Mouse (Mus musculus) intestine, postnatal 0 days (tissue): ENCODE measurements around the gene Tead2. TPM values are rescaled to one million over a fixed set of nuclear protein-coding genes. Genes with fewer than 3 reads are reported as not detected.

ENCODE experiments used
- ATAC-seq: fragments of 200-750 bp; cut with Nextera tagmentation; 2 replicates; pipeline ENCODE4 v1.8.0; 2017; ENCODE audit warnings: mild to moderate bottlenecking, moderate TSS enrichment, moderate library complexity
- H3K27ac ChIP-seq: fragments of 300-500 bp; sonication (generic); 2 replicates; pipeline ENCODE4 v1.5.1; 2014; ENCODE audit warnings: mild to moderate bottlenecking, low read depth, low read length, moderate library complexity
- H3K27me3 ChIP-seq: fragments of 300-500 bp; sonication (generic); replicated peaks from 2 replicates; pipeline ENCODE4 v1.6.1; 2014; ENCODE audit warnings: low read length, mixed read lengths; ENCODE audit not compliant: control insufficient read depth, insufficient read depth
- H3K36me3 ChIP-seq: fragments of 300-500 bp; sonication (generic); 2 replicates; pipeline ENCODE4 v1.6.1; 2014; ENCODE audit warnings: mild to moderate bottlenecking, moderate library complexity; ENCODE audit not compliant: control insufficient read depth, insufficient read depth
- H3K4me1 ChIP-seq: fragments of 300-500 bp; sonication (generic); replicated peaks from 2 replicates; pipeline ENCODE4 v1.6.1; 2014; ENCODE audit warnings: antibody characterized with exemption, low read length, mixed read lengths; ENCODE audit not compliant: control insufficient read depth, insufficient read depth
- H3K4me2 ChIP-seq: fragments of 300-500 bp; sonication (generic); replicated peaks from 2 replicates; pipeline ENCODE4 v1.6.1; 2014; ENCODE audit warnings: low read depth, mild to moderate bottlenecking, moderate library complexity
- H3K4me3 ChIP-seq: fragments of 300-500 bp; sonication (generic); 2 replicates; pipeline ENCODE4 v1.5.1; 2014; ENCODE audit warnings: low read depth, low read length
- H3K9ac ChIP-seq: fragments of 300-500 bp; sonication (generic); 2 replicates; pipeline ENCODE4 v1.6.1; 2014; ENCODE audit warnings: mild to moderate bottlenecking, low read depth, low read length
- H3K9me3 ChIP-seq: fragments of 300-500 bp; sonication (generic); 2 replicates; pipeline ENCODE4 v1.6.1; 2016; ENCODE audit warnings: mixed run types; ENCODE audit not compliant: control insufficient read depth
- CTCF ChIP-seq: sonication (generic); IDR thresholded peaks from 2 replicates; pipeline ENCODE4 v1.5.1; 2016; ENCODE audit warnings: low read depth, mild to moderate bottlenecking, control low read depth, antibody characterized with exemption, moderate library complexity
- WGBS: fragments of 180-500 bp; shearing (Covaris S2); extraction: QIAGEN DNeasy Blood & Tissue Kit; methylation state at CpG from one replicate; pipeline ENCODE4 v1.1.7; 2014; 5-methylcytosine and 5-hydroxymethylcytosine counted together
- polyA plus RNA-seq: library from polyadenylated mRNA; unstranded; fragments of >200 nt; fragmentation: Nextera tagmentation; extraction: Ambion mirVana; gene quantifications from 2 replicates; pipeline ENCODE4 v1.2.1, GENCODE M21; 2015

Tead2 gene
- polyA plus RNA-seq, 1 experiment from 2014 or later = 20.8 TPM

DNA sequence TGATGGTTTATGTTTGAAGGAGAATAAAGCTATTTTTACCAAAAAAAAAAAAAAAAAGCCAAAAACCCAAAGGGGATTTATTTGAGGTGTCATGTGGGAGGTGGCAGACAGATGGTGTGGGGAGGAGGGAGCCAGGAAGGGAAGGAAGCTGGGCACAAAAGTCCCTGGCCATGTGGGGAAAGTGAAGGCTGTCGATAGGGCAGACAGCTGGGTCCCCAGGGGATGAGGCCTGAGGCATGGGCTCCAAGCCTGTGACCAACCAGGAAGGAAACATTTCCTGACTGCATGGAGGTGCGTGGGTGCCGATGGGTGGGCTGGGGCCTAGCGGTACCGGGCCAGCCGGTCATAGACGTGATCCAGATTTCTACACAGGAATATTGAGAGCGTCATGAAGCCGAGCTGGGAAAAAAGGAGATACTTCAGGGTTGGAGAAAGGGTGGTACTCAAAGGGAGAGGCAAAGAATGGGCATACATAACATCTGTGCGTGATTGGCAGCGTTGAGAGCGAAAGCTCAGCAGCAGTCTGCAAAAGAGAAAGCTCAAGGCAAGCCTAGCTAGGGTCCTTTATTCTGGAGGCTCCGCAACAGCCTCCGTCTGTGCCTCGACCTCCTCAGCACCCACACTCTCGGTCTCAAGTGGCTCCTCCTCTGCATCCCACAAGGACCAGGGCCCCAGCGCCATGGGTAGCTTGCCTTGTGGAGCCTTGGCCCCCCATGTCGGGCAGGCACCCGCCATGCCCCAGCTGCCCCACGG lies 18.2 kb downstream of the Tead2 start:
- H3K36me3 ChIP-seq = peaks cover 16% of the 10 kb centered on the region; the same call in 1 of the 2 replicates
- ATAC-seq = no peak
- 46% methylated on average over 20 of the region's 20 CpGs for WGBS
- H3K4me1 ChIP-seq = peaks cover 8% of the 10 kb centered on the region
- H3K9me3 ChIP-seq = no peaks in the 10 kb centered on the region
- no peak for TF ChIP-seq CTCF
- peak overlapping the region; percentile 57 for H3K4me2 ChIP-seq
- no peak overlapping the region for H3K27ac ChIP-seq
- no peak overlapping the region for H3K9ac ChIP-seq
- no peak overlapping the region for H3K4me3 ChIP-seq
- no peaks in the 10 kb centered on the region for H3K27me3 ChIP-seq

DNA sequence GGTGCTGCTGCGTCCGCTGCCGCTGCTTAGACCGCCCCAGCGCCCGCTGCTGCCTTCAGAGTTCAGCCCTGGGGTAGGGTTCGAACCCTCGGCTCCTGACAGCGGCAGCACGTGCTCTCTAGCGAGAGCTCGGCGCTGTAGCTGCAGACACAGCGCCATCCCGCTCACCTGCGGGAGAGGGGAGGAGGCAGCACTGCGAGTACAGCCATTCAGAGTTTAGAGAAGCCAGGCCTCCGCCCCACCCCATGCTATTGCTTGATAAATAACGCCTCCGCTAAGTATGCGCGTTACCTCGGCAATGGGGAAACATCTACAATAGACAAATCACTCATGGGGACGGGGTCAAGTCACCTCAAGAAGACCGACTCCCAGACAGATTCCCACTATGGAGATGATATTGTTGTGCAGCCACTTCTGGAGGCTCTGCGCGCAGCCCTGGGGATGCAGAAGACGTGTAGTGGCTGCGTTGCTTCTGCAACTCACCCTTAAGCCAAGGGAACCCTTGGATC lies 18.8 kb downstream of the Tead2 start:
- peak; percentile 43; the same call in 1 of the 2 replicates for ATAC-seq
- H3K36me3 ChIP-seq = peaks cover 15% of the 10 kb centered on the region; the same call in 1 of the 2 replicates
- 14% methylated on average over 29 of the region's 29 CpGs for WGBS
- H3K9ac ChIP-seq = no peak overlapping the region
- no peaks in the 10 kb centered on the region for H3K27me3 ChIP-seq
- H3K9me3 ChIP-seq = no peaks in the 10 kb centered on the region
- H3K4me2 ChIP-seq = peak overlapping the region; percentile 57
- peaks cover 8% of the 10 kb centered on the region for H3K4me1 ChIP-seq
- H3K4me3 ChIP-seq = no peak overlapping the region; the same call in 1 of the 2 replicates
- TF ChIP-seq CTCF = peak; percentile 27
- H3K27ac ChIP-seq = no peak overlapping the region

DNA sequence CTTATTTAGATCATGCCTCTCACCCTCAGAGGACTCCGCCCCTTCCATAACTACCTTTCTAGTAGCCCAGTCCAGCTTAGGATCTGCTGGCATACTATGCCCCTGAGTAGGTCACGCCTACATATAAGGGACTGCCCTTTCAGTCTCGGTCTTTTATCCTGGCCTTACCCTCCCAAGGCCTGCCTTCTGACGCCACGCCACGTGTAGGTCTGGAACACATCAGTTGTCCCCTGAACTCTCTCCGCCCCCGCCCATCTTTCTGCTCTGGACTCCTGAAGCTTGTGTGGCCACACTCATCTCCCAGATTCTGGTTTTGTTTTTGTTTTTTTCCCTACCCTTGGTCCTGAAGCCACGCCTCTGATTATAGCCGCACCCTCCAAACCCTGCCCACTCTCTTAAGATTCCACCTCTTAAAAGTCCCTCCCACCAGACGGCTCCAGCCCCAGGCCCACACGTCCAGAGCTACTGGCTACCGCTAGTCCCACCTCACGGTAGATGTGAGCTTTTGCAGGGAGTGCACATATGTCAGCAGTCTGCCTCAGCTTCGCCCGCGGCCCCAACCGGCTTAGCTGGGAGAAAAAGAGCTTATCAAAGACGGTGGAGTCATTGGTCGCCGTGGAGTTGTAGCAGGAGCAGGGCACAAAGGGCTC lies 19.5 kb downstream of the Tead2 start:
- Histone ChIP-seq H3K9ac (no peak overlapping the region), H3K27ac (no peak overlapping the region), H3K9me3 (no peaks in the 10 kb centered on the region), H3K27me3 (no peaks in the 10 kb centered on the region), H3K36me3 (peaks cover 11% of the 10 kb centered on the region; the same call in 1 of the 2 replicates), H3K4me3 (peak overlapping the region; percentile 20; the same call in 1 of the 2 replicates), H3K4me2 (peak overlapping the region; percentile 57), H3K4me1 (peaks cover 8% of the 10 kb centered on the region)
- peak; percentile 39 for ATAC-seq
- TF ChIP-seq CTCF = 0 out of 2 replicates have a peak, but pooled peaks have one; percentile 13
- WGBS = 11% methylated on average over 21 of the region's 21 CpGs

DNA sequence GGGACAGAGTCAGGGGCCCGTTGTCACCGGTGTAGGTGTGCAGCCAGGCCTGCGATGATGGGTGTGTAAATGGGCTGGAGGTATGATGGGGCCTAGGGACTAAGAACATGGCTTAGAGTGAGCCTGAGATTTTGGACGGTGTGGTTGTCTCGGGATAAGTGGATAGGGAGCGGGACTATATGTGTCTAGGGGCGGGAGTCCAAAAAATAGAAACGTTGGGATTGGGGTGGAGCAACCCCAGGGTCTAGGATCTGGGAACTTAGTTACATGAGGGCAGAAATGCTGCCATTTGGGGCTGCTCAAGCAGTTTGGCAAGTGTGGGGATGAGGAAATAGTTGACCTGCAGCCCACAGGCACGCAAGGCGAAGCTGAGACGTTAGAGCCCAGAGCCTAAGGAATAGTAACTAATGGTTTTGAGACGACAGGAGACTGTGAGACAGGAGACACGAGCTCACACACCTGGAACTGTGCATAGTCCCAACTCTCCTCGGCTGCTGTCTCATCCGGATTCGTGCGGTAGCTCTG lies 20.2 kb downstream of the Tead2 start:
- peaks cover 11% of the 10 kb centered on the region; the same call in 1 of the 2 replicates for H3K36me3 ChIP-seq
- no peaks in the 10 kb centered on the region for H3K27me3 ChIP-seq
- peaks cover 8% of the 10 kb centered on the region for H3K4me1 ChIP-seq
- WGBS = 49% methylated on average over 17 of the region's 17 CpGs
- no peak overlapping the region for H3K27ac ChIP-seq
- ATAC-seq = 0 out of 2 replicates have a peak, but pooled peaks have one; percentile 8
- H3K9me3 ChIP-seq = no peaks in the 10 kb centered on the region
- no peak overlapping the region for H3K9ac ChIP-seq
- peak overlapping the region; percentile 57; the same call in 1 of the 2 replicates for H3K4me2 ChIP-seq
- H3K4me3 ChIP-seq = no peak overlapping the region
- no peak for TF ChIP-seq CTCF

DNA sequence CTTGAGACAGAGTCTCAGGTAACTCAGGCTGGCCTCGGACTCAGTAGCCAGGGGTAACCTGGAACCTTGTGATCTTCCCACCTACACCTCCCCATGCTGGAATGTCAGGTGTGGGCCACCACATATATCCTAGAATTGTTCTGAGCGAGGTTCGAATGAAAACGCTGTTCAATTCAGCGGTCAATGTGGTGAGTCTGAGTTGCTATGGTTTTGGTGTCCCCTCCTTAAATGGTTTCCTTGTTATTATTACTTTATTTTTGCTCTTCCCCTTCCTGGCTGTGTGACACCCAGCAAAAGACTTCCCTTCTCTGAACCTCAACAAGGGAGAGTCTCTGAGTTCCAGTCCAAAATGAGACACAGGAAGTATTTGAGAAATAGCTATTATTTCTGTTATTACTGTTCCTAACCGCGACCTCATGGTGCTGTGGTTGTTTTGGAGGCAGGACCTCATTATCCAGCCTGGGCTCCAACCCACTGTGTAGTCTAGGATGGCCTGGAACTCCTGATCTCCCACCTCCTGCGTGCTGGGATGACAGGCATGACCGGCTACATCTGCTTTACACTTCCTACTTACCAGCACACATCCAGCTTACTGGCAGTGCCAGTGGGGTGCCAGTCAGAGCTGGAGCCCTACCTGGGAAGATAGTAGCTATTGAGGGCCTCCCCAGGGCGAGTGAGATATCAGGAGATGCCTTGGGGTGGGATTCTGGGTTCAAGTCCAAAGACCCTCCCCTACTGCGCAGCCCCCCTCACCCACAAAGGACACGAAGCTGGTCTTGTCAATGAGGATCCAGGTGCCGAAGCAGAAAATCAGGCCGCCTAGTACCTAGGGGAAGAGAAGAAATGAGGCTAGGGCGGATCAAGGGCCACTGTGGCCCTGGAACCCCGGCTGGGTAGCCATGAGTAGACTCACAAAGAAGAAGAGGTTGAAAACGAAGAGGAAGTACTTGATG lies 22.5 kb downstream of the Tead2 start:
- no peak overlapping the region for H3K27ac ChIP-seq

More for the DNA sequence above, 22.5 kb downstream of the Tead2 start:
- peak overlapping the region; percentile 37; the same call in 1 of the 2 replicates for H3K4me2 ChIP-seq
- TF ChIP-seq CTCF = no peak
- no peaks in the 10 kb centered on the region for H3K27me3 ChIP-seq
- no peak for ATAC-seq
- 81% methylated on average over 17 of the region's 17 CpGs for WGBS
- no peaks in the 10 kb centered on the region for H3K9me3 ChIP-seq
- H3K9ac ChIP-seq = no peak overlapping the region
- peaks cover 3% of the 10 kb centered on the region; the same call in 1 of the 2 replicates for H3K36me3 ChIP-seq
- peaks cover 8% of the 10 kb centered on the region for H3K4me1 ChIP-seq
- 0 out of 2 replicates have a peak overlapping the region, but pooled peaks have one; percentile 3 for H3K4me3 ChIP-seq
